22 mouse cellular contexts compared by ENCODE assay signal in the genomic region with DNA sequence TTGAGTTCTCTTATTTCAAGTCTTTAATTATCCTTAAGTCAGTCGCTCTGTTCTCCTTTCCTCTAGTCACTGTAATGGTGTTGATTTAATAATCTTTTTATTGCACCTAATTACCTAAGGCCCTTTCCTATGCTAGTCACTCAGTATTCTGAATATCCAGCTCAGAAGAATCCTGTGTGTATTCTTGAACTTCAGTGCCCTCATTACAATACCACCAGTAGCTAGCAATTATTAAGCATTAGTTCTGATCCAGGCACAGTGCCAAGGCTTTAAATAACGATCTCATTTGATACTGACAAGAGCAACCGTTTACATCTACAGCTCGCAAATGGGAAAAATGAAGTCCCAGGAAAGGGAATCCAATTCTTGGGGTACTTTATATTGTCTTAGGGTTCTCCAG. TPM values are rescaled to one million over a fixed set of nuclear protein-coding genes. Genes with fewer than 3 reads are reported as not detected.
A peak's percentile ranks its signal among the peaks of the same experiment; 100 is the strongest.
DNase-seq lines count a peak whose midpoint lies in the region; ATAC-seq and TF ChIP-seq lines count a peak whose summit lies in the region.
"Had no signal": no experiment of that assay in that cellular context is flagged by ENCODE, and none has a peak within 500 bp of the region (broad histone marks: within the 10 kb centered on the region; RNA-seq: fewer than 3 reads in every experiment).

No protein-coding gene starts in this region.

- no peak for TF ChIP-seq CTCF in hindbrain, postnatal 0 days (IDR thresholded peaks at IDR 0.05; ENCODE audit: low read depth)
- no peak for TF ChIP-seq CTCF in brain, embryonic 14.5 days (IDR thresholded peaks at IDR 0.05; ENCODE audit: borderline replicate concordance, extremely low read depth, insufficient read depth, insufficient read length)

- H3K9me3 ChIP-seq in forebrain, embryonic 14.5 days (replicated peaks; ENCODE audit: control insufficient read depth, low read length) = no peaks in the 10 kb centered on the region
- H3K9me3 ChIP-seq in forebrain, embryonic 10.5 days = no peaks in the 10 kb centered on the region
- no peaks in the 10 kb centered on the region for H3K9me3 ChIP-seq in hindbrain, postnatal 0 days (ENCODE audit: low read length)
- no peaks in the 10 kb centered on the region for H3K9me3 ChIP-seq in hindbrain, embryonic 11.5 days (ENCODE audit: control insufficient read depth, low read length)
- H3K9me3 ChIP-seq: embryonic facial prominence, embryonic 12.5 days; intestine, embryonic 15.5 days had no signal

- no peak for ATAC-seq in forebrain, embryonic 14.5 days
- ATAC-seq in hindbrain, postnatal 0 days = no peak
- no peak for ATAC-seq in hindbrain, embryonic 11.5 days (ENCODE audit: low FRiP score)
- no peak for ATAC-seq in megakaryocyte, adult 5-6 weeks (ENCODE audit: poor library complexity, severe bottlenecking)
- ATAC-seq: intestine, embryonic 15.5 days had no signal

- no peaks in the 10 kb centered on the region for H3K27me3 ChIP-seq in forebrain, embryonic 14.5 days (replicated peaks; ENCODE audit: control insufficient read depth, insufficient read depth, low read length)
- no peaks in the 10 kb centered on the region for H3K27me3 ChIP-seq in forebrain, embryonic 10.5 days (ENCODE audit: poor library complexity, severe bottlenecking)
- no peaks in the 10 kb centered on the region for H3K27me3 ChIP-seq in hindbrain, postnatal 0 days (ENCODE audit: insufficient read depth, low read length)
- H3K27me3 ChIP-seq in hindbrain, embryonic 11.5 days (ENCODE audit: control insufficient read depth, insufficient read depth, low read length) = no peaks in the 10 kb centered on the region
- H3K27me3 ChIP-seq: CH12.LX; embryonic facial prominence, embryonic 12.5 days; heart, embryonic 12.5 days; intestine, embryonic 15.5 days had no signal

- 15% methylated on average over 4 of the region's 4 CpGs for WGBS in forebrain, embryonic 14.5 days
- WGBS in forebrain, embryonic 10.5 days = 86% methylated on average over 4 of the region's 4 CpGs
- 37% methylated on average over 4 of the region's 4 CpGs for WGBS in hindbrain, postnatal 0 days
- WGBS in hindbrain, embryonic 11.5 days = 94% methylated on average over 4 of the region's 4 CpGs

- DNase-seq in forebrain, embryonic 14.5 days (ENCODE audit: low spot score) = peak; percentile 71
- DNase-seq in forebrain, embryonic 10.5 days (ENCODE audit: extremely low spot score, low spot score) = no peak
- DNase-seq in hindbrain, postnatal 0 days (ENCODE audit: low spot score) = peak; percentile 45
- no peak for DNase-seq in hindbrain, embryonic 11.5 days (ENCODE audit: low spot score)
- peak; percentile 8 for DNase-seq in MN1 (ENCODE audit: low spot score)
- peak; percentile 78 for DNase-seq in brain, embryonic 14.5 days (ENCODE audit: low read depth)
- no peak for DNase-seq in left cerebral cortex, adult 9 months (ENCODE audit: low spot score in 2 of 2)
- DNase-seq: adrenal gland, adult 2 months; adrenal gland, postnatal 25 days; cerebellum, adult 11 months; cerebellum, adult 8-10 months; cerebellum, postnatal 14 days; embryo, embryonic 11 days; gastrocnemius, postnatal 14 days; heart, adult 2 months; kidney, adult 18-20 months had no signal

- H3K36me3 ChIP-seq in forebrain, embryonic 14.5 days (ENCODE audit: control insufficient read depth, insufficient read depth, low read length) = no peaks in the 10 kb centered on the region
- no peaks in the 10 kb centered on the region for H3K36me3 ChIP-seq in forebrain, embryonic 10.5 days (replicated peaks)
- H3K36me3 ChIP-seq in hindbrain, postnatal 0 days (ENCODE audit: insufficient read depth, low read length) = no peaks in the 10 kb centered on the region
- H3K36me3 ChIP-seq in hindbrain, embryonic 11.5 days (ENCODE audit: control insufficient read depth, insufficient read depth, low read length) = no peaks in the 10 kb centered on the region
- H3K36me3 ChIP-seq: embryonic facial prominence, embryonic 12.5 days; heart, embryonic 12.5 days; hindbrain, embryonic 10.5 days; intestine, embryonic 15.5 days had no signal

- H3K4me1 ChIP-seq in forebrain, embryonic 14.5 days (ENCODE audit: control insufficient read depth, insufficient read depth, low read length) = no peaks in the 10 kb centered on the region
- peaks cover 9% of the 10 kb centered on the region for H3K4me1 ChIP-seq in forebrain, embryonic 10.5 days
- H3K4me1 ChIP-seq in hindbrain, postnatal 0 days (ENCODE audit: insufficient read depth, low read length) = no peaks in the 10 kb centered on the region
- H3K4me1 ChIP-seq in hindbrain, embryonic 11.5 days (replicated peaks; ENCODE audit: control insufficient read depth, insufficient read depth, low read length) = no peaks in the 10 kb centered on the region
- H3K4me1 ChIP-seq: embryonic facial prominence, embryonic 12.5 days; intestine, embryonic 15.5 days had no signal

- H3K4me3 ChIP-seq in forebrain, embryonic 14.5 days (ENCODE audit: low read depth, low read length) = no peak overlapping the region
- H3K4me3 ChIP-seq in forebrain, embryonic 10.5 days = no peak overlapping the region
- H3K4me3 ChIP-seq in hindbrain, postnatal 0 days (ENCODE audit: low read length) = no peak overlapping the region
- H3K4me3 ChIP-seq in hindbrain, embryonic 11.5 days (ENCODE audit: low read depth, low read length) = no peak overlapping the region
- H3K4me3 ChIP-seq: embryonic facial prominence, embryonic 12.5 days; heart, adult 2 months; heart, embryonic 12.5 days; hindbrain, embryonic 10.5 days; intestine, embryonic 15.5 days had no signal

- no peak overlapping the region for H3K27ac ChIP-seq in forebrain, embryonic 14.5 days (ENCODE audit: low read depth, low read length)
- no peak overlapping the region for H3K27ac ChIP-seq in forebrain, embryonic 10.5 days
- no peak overlapping the region for H3K27ac ChIP-seq in hindbrain, postnatal 0 days
- H3K27ac ChIP-seq in hindbrain, embryonic 11.5 days (ENCODE audit: low read depth, low read length) = no peak overlapping the region
- H3K27ac ChIP-seq: embryonic facial prominence, embryonic 12.5 days; heart, adult 2 months; hindbrain, embryonic 10.5 days; intestine, embryonic 15.5 days had no signal

- no peak overlapping the region for H3K4me2 ChIP-seq in forebrain, embryonic 14.5 days (ENCODE audit: low read length)
- no peak overlapping the region for H3K4me2 ChIP-seq in hindbrain, postnatal 0 days (ENCODE audit: low read depth, low read length)
- no peak overlapping the region for H3K4me2 ChIP-seq in hindbrain, embryonic 11.5 days (replicated peaks; ENCODE audit: low read depth, low read length)
- H3K4me2 ChIP-seq: embryonic facial prominence, embryonic 12.5 days; heart, embryonic 12.5 days; intestine, embryonic 15.5 days had no signal

- no peak for TF ChIP-seq POLR2A in brain, embryonic 14.5 days (IDR thresholded peaks at IDR 0.05; ENCODE audit: borderline replicate concordance, extremely low read depth, insufficient read depth, insufficient read length, poor library complexity, severe bottlenecking)

- no peak overlapping the region for H3K9ac ChIP-seq in forebrain, embryonic 14.5 days (ENCODE audit: low read length)
- no peak overlapping the region for H3K9ac ChIP-seq in hindbrain, postnatal 0 days (replicated peaks; ENCODE audit: low read length)
- H3K9ac ChIP-seq in hindbrain, embryonic 11.5 days (ENCODE audit: low read depth, low read length) = no peak overlapping the region
- H3K9ac ChIP-seq: embryonic facial prominence, embryonic 12.5 days; heart, embryonic 12.5 days; intestine, embryonic 15.5 days had no signal

RNA-seq across cellular contexts. Expression of a gene that starts 34.2 kb away (rescaled TPM):
- 295 and 305 TPM in 2 replicates for polyA plus RNA-seq in forebrain, embryonic 14.5 days (2014; fragmentation: Nextera tagmentation; extraction: Ambion mirVana)
- polyA plus RNA-seq in forebrain, embryonic 10.5 days (2016; fragmentation: Nextera tagmentation; extraction: Ambion mirVana) = 414 and 431 TPM in 2 replicates
- 64.4 and 89.0 TPM in 2 replicates for total RNA-seq in hindbrain, postnatal 0 days (2014; rRNA removed)
- 275 and 295 TPM in 2 replicates for polyA plus RNA-seq in hindbrain, postnatal 0 days (2015; fragmentation: Nextera tagmentation; extraction: Ambion mirVana)
- 404 and 436 TPM in 2 replicates for polyA plus RNA-seq in hindbrain, embryonic 11.5 days (2014; fragmentation: Nextera tagmentation; extraction: Ambion mirVana)
- 108 and 128 TPM in 2 replicates for polyA plus RNA-seq in brain, embryonic 14.5 days (2012; rRNA removed)
- total RNA-seq in megakaryocyte, adult 5-6 weeks (2015) = 151 and 157 TPM in 2 replicates
- 154 and 189 TPM in 2 replicates for total RNA-seq in megakaryocyte, adult 5-6 weeks (2017)

Comparison
In these comparisons a context has a peak if more than half of its experiments do, and no peak if none do; other contexts are left out.
1. DNase-seq: peak in forebrain, embryonic 14.5 days (single experiment), hindbrain, postnatal 0 days (single experiment), MN1 (single experiment) and brain, embryonic 14.5 days (single experiment); none in forebrain, embryonic 10.5 days (single experiment), hindbrain, embryonic 11.5 days (single experiment) and left cerebral cortex, adult 9 months (0 of 2).